Mouse (Mus musculus) cerebellum, adult 2 months (tissue): ENCODE measurements around the gene Maea. TPM values are rescaled to one million over a fixed set of nuclear protein-coding genes. Genes with fewer than 3 reads are reported as not detected.
A peak's percentile ranks its signal among the peaks of the same experiment; 100 is the strongest.

Source experiments
- DNase-seq, 2 experiments: peaks; one replicate each; pipeline ENCODE4 v3.0.0; 2021
- H3K27ac ChIP-seq: fragments of 200-500 bp; 2 replicates; pipeline ENCODE4 v1.5.1; 2012; ENCODE audit warnings: low read length, control low read depth, inconsistent platforms; ENCODE audit not compliant: insufficient read depth
- H3K27me3 ChIP-seq: fragments of 200-500 bp; 2 replicates; pipeline ENCODE4 v1.6.1; 2012; ENCODE audit warnings: inconsistent platforms, mild to moderate bottlenecking, low read length, moderate library complexity; ENCODE audit not compliant: control insufficient read depth, insufficient read depth
- H3K4me1 ChIP-seq: fragments of 200-500 bp; 2 replicates; pipeline ENCODE4 v1.6.1; 2011; ENCODE audit warnings: low read length; ENCODE audit not compliant: control insufficient read depth, insufficient read depth
- H3K4me3 ChIP-seq: fragments of 200-500 bp; replicated peaks from 2 replicates; pipeline ENCODE3; 2011; ENCODE audit warnings: mild to moderate bottlenecking, low read depth, low read length, control low read depth; ENCODE audit not compliant: insufficient read depth
- CTCF ChIP-seq: fragments of 200-500 bp; IDR thresholded peaks from 2 replicates; pipeline ENCODE4 v1.5.1; 2011; ENCODE audit warnings: low read depth, mild to moderate bottlenecking, control low read depth, low read length, moderate library complexity, borderline replicate concordance; ENCODE audit not compliant: insufficient read depth
- POLR2A ChIP-seq: fragments of 200-500 bp; IDR thresholded peaks from 2 replicates; pipeline ENCODE4 v1.6.1; 2011; ENCODE audit warnings: low read length, control low read depth, borderline replicate concordance; ENCODE audit not compliant: insufficient read depth
- WGBS: fragments of 180-500 bp; shearing (Covaris S2); methylation state at CpG from one replicate; pipeline ENCODE4 v1.1.7; 2018; 5-methylcytosine and 5-hydroxymethylcytosine counted together
- polyA plus RNA-seq: library from polyadenylated mRNA; depleted of rRNA; stranded (reverse); fragments of >200 nt; gene quantifications from 2 replicates; pipeline ENCODE4 v1.2.3, GENCODE M21; 2012

Gene Maea
- polyA plus RNA-seq, 1 experiment: 145 TPM

GRCm38 (mm10) chr5:33363263-33363662 lies 28.0 kb downstream of the Maea start:
- no peak overlapping the region for H3K27ac ChIP-seq
- WGBS: 88% methylated on average over 5 of the region's 5 CpGs
- H3K27me3 ChIP-seq: no peaks in the 10 kb centered on the region
- no peak overlapping the region for H3K4me3 ChIP-seq
- peaks cover 2% of the 10 kb centered on the region; the same call in 1 of the 2 replicates for H3K4me1 ChIP-seq
- no peak for DNase-seq
- TF ChIP-seq CTCF: no peak
- no peak for TF ChIP-seq POLR2A

- H3K27me3 ChIP-seq: no peaks in the 10 kb centered on the region
- no peak for TF ChIP-seq POLR2A
- no peak for TF ChIP-seq CTCF
- DNase-seq: peak; percentile 29 to 46
- no peak overlapping the region for H3K27ac ChIP-seq
- no peak overlapping the region for H3K4me3 ChIP-seq
- peaks cover 14% of the 10 kb centered on the region for H3K4me1 ChIP-seq
- 28% methylated on average over 4 of the region's 4 CpGs for WGBS
These were observed 33.3 kb downstream of the Maea start for GRCm38 (mm10) chr5:33368651-33369050.

- TF ChIP-seq CTCF (peak; percentile 63), POLR2A (no peak)
- H3K27ac ChIP-seq: no peak overlapping the region
- peak; percentile 30 to 31 for DNase-seq
- H3K4me3 ChIP-seq: no peak overlapping the region
- no peaks in the 10 kb centered on the region for H3K27me3 ChIP-seq
- H3K4me1 ChIP-seq: peaks cover 14% of the 10 kb centered on the region
These were observed 35.8 kb downstream of the Maea start for GRCm38 (mm10) chr5:33371137-33371536.

- Histone ChIP-seq H3K27me3 (no peaks in the 10 kb centered on the region), H3K4me3 (no peak overlapping the region), H3K4me1 (peaks cover 14% of the 10 kb centered on the region), H3K27ac (no peak overlapping the region)
- 58% methylated on average over 4 of the region's 4 CpGs for WGBS
- no peak for TF ChIP-seq POLR2A
- DNase-seq: no peak
These were observed 36.4 kb downstream of the Maea start for GRCm38 (mm10) chr5:33371668-33372067.

GRCm38 (mm10) chr5:33372331-33373038 lies 37.2 kb downstream of the Maea start:
- TF ChIP-seq POLR2A (no peak), CTCF (no peak)
- Histone ChIP-seq H3K27ac (no peak overlapping the region), H3K27me3 (no peaks in the 10 kb centered on the region), H3K4me3 (no peak overlapping the region), H3K4me1 (peaks cover 14% of the 10 kb centered on the region)
- DNase-seq: peak; percentile 51 to 64
- 38% methylated on average over 18 of the region's 18 CpGs for WGBS

- H3K4me3 ChIP-seq: peak overlapping the region; percentile 74
- 51% methylated on average over 6 of the region's 6 CpGs for WGBS
- TF ChIP-seq POLR2A: no peak
- no peak for TF ChIP-seq CTCF
- peaks cover 4% of the 10 kb centered on the region; the same call in 1 of the 2 replicates for H3K4me1 ChIP-seq
- no peaks in the 10 kb centered on the region for H3K27me3 ChIP-seq
- H3K27ac ChIP-seq: no peak overlapping the region
- DNase-seq: no peak
These were observed 41.9 kb downstream of the Maea start for GRCm38 (mm10) chr5:33377176-33377575.

GRCm38 (mm10) chr5:33377801-33378301 lies 42.5 kb downstream of the Maea start:
- Histone ChIP-seq H3K4me1 (peaks cover under 1% of the 10 kb centered on the region; the same call in 1 of the 2 replicates), H3K4me3 (peak overlapping the region; percentile 74), H3K27me3 (no peaks in the 10 kb centered on the region), H3K27ac (peak overlapping the region; percentile 34)
- TF ChIP-seq POLR2A: no peak
- no peak for TF ChIP-seq CTCF
- under 1% methylated on average over 21 of the region's 21 CpGs for WGBS
- peak in 1 of 2 experiments; percentile 55 for DNase-seq

- no peaks in the 10 kb centered on the region for H3K27me3 ChIP-seq
- no peaks in the 10 kb centered on the region for H3K4me1 ChIP-seq
- TF ChIP-seq CTCF (peak; percentile 11; the same call in 1 of the 2 replicates), POLR2A (peak; percentile 87)
- peak; percentile 99 for DNase-seq
- peak within 1 kb of the TSS; percentile 74 for H3K4me3 ChIP-seq
- WGBS: under 1% methylated on average over 46 of the region's 46 CpGs
- H3K27ac ChIP-seq: peak within 1 kb of the TSS; percentile 74
These were observed 43.1 kb downstream of the Maea start, which contains the start of gene Uvssa for GRCm38 (mm10) chr5:33378302-33378854. Gene Uvssa, plus strand, starts transcription at chr5:33378549.
